Mouse (Mus musculus) neural tube, embryonic 14.5 days (tissue): ENCODE data around the gene Got1. TPM values are rescaled to one million over a fixed set of nuclear protein-coding genes. Genes with fewer than 3 reads are reported as not detected.

Experiments used
- ATAC-seq: fragments of 200-750 bp; cut with Nextera tagmentation; 2 replicates; pipeline ENCODE4 v1.8.0; 2017; ENCODE audit warnings: low read depth, mild to moderate bottlenecking, moderate TSS enrichment, moderate library complexity
- H3K27ac ChIP-seq: fragments of 300-500 bp; sonication (generic); 2 replicates; pipeline ENCODE4 v1.5.1; 2014; ENCODE audit warnings: low read depth, mild to moderate bottlenecking, control low read depth, low read length, moderate library complexity, mixed read lengths
- H3K27me3 ChIP-seq: fragments of 300-500 bp; sonication (generic); 2 replicates; pipeline ENCODE4 v1.6.1; 2014; ENCODE audit warnings: low read length; ENCODE audit not compliant: control insufficient read depth, insufficient read depth
- H3K36me3 ChIP-seq: fragments of 300-500 bp; sonication (generic); 2 replicates; pipeline ENCODE4 v1.6.1; 2014; ENCODE audit warnings: low read length, mixed read lengths; ENCODE audit not compliant: control insufficient read depth, insufficient read depth
- H3K4me1 ChIP-seq: fragments of 300-500 bp; sonication (generic); 2 replicates; pipeline ENCODE4 v1.6.1; 2014; ENCODE audit warnings: low read length; ENCODE audit not compliant: control insufficient read depth, insufficient read depth
- H3K4me2 ChIP-seq: fragments of 300-500 bp; sonication (generic); 2 replicates; pipeline ENCODE4 v1.6.1; 2014; ENCODE audit warnings: mild to moderate bottlenecking, low read depth, low read length, control low read depth
- H3K4me3 ChIP-seq: fragments of 300-500 bp; sonication (generic); 2 replicates; pipeline ENCODE4 v1.5.1; 2014; ENCODE audit warnings: low read depth, low read length, control low read depth, mixed read lengths
- H3K9ac ChIP-seq: fragments of 300-500 bp; sonication (generic); replicated peaks from 2 replicates; pipeline ENCODE4 v1.6.1; 2014; ENCODE audit warnings: low read depth, mild to moderate bottlenecking, control low read depth, low read length, mixed read lengths
- H3K9me3 ChIP-seq: fragments of 300-500 bp; sonication (generic); 2 replicates; pipeline ENCODE4 v1.6.1; 2016; ENCODE audit warnings: low read length; ENCODE audit not compliant: control insufficient read depth
- WGBS: fragments of 180-500 bp; shearing (Covaris S2); extraction: QIAGEN DNeasy Blood & Tissue Kit; methylation state at CpG from one replicate; pipeline ENCODE4 v1.1.7; 2014; 5-methylcytosine and 5-hydroxymethylcytosine counted together
- polyA plus RNA-seq: library from polyadenylated mRNA; unstranded; fragments of >200 nt; fragmentation: Nextera tagmentation; extraction: Ambion mirVana; gene quantifications from 2 replicates; pipeline ENCODE4 v1.2.1, GENCODE M21; 2014

The Got1 gene
- polyA plus RNA-seq, 1 experiment from 2014 or later, result 99.5 TPM

DNA sequence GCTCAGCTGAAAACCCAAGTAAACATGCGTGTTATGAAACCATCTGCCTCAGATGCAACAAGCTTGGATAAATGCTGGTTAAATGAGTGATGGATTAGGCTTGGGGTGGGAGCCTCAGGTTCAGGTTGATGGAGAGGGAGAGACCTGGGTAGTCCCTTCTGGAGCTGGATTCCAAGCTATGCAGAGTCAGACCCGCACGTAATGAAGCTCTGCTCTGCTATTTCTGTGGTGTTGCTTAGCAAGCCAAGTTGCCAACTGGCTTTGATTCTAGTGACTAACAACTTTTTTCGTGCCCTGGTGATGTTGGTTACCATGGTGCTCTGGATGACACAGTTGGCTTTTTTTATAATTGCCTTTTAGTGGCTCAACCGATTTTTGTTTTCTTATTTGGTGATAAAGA lies 72.2 kb downstream of the Got1 start:
- H3K4me2 ChIP-seq, result no peak overlapping the region
- H3K4me1 ChIP-seq, result no peaks in the 10 kb centered on the region
- H3K27ac ChIP-seq, result no peak overlapping the region
- 92% methylated on average over 5 of the region's 5 CpGs for WGBS
- H3K36me3 ChIP-seq, result no peaks in the 10 kb centered on the region
- no peak overlapping the region for H3K9ac ChIP-seq
- H3K9me3 ChIP-seq, result no peaks in the 10 kb centered on the region
- no peak for ATAC-seq
- H3K4me3 ChIP-seq, result no peak overlapping the region
- H3K27me3 ChIP-seq, result no peaks in the 10 kb centered on the region

DNA sequence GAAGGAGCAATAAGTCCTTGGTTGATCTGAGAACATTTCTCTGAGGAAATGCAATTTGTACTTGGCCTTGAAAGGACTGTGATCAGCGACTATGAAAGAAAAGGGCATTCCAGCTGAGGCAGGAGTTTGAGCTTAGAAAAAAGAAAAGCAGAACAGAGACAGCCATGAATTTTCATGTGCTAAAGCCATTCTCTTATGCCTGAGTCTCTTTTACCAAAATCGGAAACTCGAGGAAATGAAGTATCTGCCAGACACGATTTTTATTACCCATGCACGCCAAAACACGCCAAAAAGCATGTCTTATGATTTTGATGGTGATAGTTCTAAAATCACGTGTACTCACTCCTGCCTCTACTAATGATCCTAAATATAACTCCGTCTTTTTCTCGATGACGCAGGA lies 72.8 kb downstream of the Got1 start:
- no peak overlapping the region for H3K27ac ChIP-seq
- ATAC-seq, result no peak
- no peak overlapping the region for H3K4me2 ChIP-seq
- H3K9ac ChIP-seq, result no peak overlapping the region
- H3K9me3 ChIP-seq, result no peaks in the 10 kb centered on the region
- no peaks in the 10 kb centered on the region for H3K27me3 ChIP-seq
- 88% methylated on average over 10 of the region's 10 CpGs for WGBS
- no peaks in the 10 kb centered on the region for H3K4me1 ChIP-seq
- no peak overlapping the region for H3K4me3 ChIP-seq
- H3K36me3 ChIP-seq, result no peaks in the 10 kb centered on the region

Other genes starting within 250 kb of the Got1 start
- gene Hpse2, start 136.2 kb downstream of the Got1 start, polyA plus RNA-seq, result 0.12 and 0.15 TPM in 2 replicates
- gene Cnnm1, start 84.2 kb downstream of the Got1 start, polyA plus RNA-seq, result 4.9 and 7.4 TPM in 2 replicates
- not detected in 2 replicates for gene Nkx2-3, start 87.7 kb upstream of the Got1 start, polyA plus RNA-seq
- 14.1 and 15.5 TPM in 2 replicates for gene Slc25a28, start 150.3 kb upstream of the Got1 start, polyA plus RNA-seq
- 13.7 and 14.5 TPM in 2 replicates for gene Entpd7, start 165.1 kb upstream of the Got1 start, polyA plus RNA-seq
- 6.5 and 7.0 TPM in 2 replicates for gene Cutc, start 228.4 kb upstream of the Got1 start, polyA plus RNA-seq
- gene Cox15, start 228.4 kb upstream of the Got1 start, polyA plus RNA-seq, result 11.6 and 12.0 TPM in 2 replicates